Mouse (Mus musculus): Measurements from ENCODE around the gene Cdip1.
"Not testable (repeated sequence)": the region's sequence is repeated elsewhere in the genome, so short reads cannot be mapped to it uniquely, and the experiment has no call there.

Cdip1 gene

GRCm38 (mm10) chr16:4789810-4790559, at the start of gene Cdip1:
Gene Cdip1 (minus strand): TSS chr16:4790292.
- in situ Hi-C loops (cut with MboI), result no loop called here

- in situ Hi-C loops (cut with MboI), result no loop called here
Measured at GRCm38 (mm10) chr16:4839552-4839951, 49.5 kb upstream of the Cdip1 start.

- in situ Hi-C loops (cut with MboI), result no loop called here
Measured at GRCm38 (mm10) chr16:4837631-4838030, 47.5 kb upstream of the Cdip1 start.

GRCm38 (mm10) chr16:4835191-4835590, 45.1 kb upstream of the Cdip1 start, which contains the start of gene 4930562C15Rik:
Gene 4930562C15Rik (plus strand): TSS chr16:4835416.
- in situ Hi-C loops (cut with MboI), result no loop called here

- in situ Hi-C loops (cut with MboI), result no loop called here
Measured at GRCm38 (mm10) chr16:4833858-4834257, 43.8 kb upstream of the Cdip1 start.

- in situ Hi-C loops (cut with MboI), result no loop called here
Measured at GRCm38 (mm10) chr16:4831650-4832419, 41.7 kb upstream of the Cdip1 start.

DNA sequence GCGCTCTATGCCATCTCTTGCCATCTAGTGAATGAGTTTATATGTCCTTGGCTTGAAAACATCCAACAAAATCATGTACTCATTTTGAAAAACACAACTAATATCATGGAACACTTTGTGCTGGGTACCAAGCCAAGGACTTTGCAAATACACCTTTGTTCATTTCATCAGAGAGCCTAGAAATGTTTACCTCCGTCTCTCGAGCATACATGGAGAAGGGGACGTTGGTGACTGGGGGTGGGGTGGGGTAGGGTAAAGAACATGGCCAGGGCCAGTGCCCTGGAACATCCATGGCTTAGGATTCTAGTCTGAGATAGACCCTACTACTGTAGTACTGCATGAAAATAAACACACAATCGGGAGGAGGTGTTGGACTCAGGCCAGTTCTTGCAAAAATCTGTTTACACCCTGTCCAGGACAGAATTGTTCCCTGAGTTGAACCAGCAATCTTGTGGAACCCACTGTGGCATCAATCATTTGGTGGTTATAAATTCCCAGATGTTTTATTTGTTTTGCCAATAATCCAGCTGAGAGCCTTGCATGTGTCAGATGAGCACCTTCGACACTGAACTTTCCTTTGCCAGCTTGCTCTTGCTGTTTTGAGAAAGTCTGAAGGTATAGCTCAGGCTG, 39.3 kb upstream of the Cdip1 start:
- in situ Hi-C loops (cut with MboI), result no loop called here

- in situ Hi-C loops (cut with MboI), result no loop called here
Measured at GRCm38 (mm10) chr16:4827639-4828038, 37.5 kb upstream of the Cdip1 start.

- in situ Hi-C loops (cut with MboI), result not testable (repeated sequence)
Measured at GRCm38 (mm10) chr16:4824466-4824865, 34.4 kb upstream of the Cdip1 start.

DNA sequence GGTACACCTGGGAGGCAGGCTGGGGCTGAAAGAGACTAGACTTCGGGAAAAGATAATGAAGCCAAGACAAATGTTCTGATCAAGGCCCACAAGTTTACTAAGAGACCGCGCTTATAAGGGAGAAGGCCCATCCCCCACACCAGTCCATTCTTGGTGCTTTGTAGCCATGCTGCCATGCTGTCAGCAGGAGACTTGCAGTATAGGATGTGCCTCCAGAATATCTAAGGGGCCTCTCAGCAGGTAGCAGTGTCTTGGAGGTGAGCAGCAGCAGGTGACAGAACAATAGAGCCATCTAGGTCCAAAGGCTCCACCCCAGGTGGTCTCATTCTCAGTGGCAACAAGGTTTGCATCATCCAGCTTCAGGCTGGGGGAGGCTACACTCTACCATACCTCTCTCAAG, 28.3 kb upstream of the Cdip1 start:
- in situ Hi-C loops (cut with MboI), result no loop called here

GRCm38 (mm10) chr16:4796631-4797030, 6.5 kb upstream of the Cdip1 start:
- in situ Hi-C loops (cut with MboI), result no loop called here

GRCm38 (mm10) chr16:4791332-4791731, 1.2 kb upstream of the Cdip1 start:
- in situ Hi-C loops (cut with MboI), result no loop called here

GRCm38 (mm10) chr16:4789311-4789768, 752 bp downstream of the Cdip1 start:
- in situ Hi-C loops (cut with MboI), result no loop called here

- in situ Hi-C loops (cut with MboI), result no loop called here
Measured at GRCm38 (mm10) chr16:4788176-4788575, 1.9 kb downstream of the Cdip1 start.

DNA sequence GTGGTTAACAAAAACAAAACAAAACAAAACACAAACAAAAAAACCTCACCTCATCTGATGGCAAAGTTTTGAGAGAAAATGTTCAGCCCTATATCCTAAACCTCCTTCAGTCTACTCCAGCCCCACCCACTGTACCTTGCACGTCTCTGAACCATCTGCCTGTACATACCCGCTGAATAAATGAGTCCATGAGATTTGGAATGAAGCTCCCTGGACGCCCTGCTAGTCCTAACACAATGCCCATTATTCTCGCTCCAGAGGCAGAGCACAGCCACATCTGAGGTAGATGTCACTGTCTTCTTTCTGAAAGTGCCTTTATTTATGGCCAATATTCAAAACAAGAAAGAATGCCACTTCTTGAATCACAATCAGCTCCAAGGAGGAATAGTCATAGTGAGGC, 4.4 kb downstream of the Cdip1 start:
- in situ Hi-C loops (cut with MboI), result no loop called here

GRCm38 (mm10) chr16:4782515-4782914, 7.6 kb downstream of the Cdip1 start:
- in situ Hi-C loops (cut with MboI), result no loop called here

- in situ Hi-C loops (cut with MboI), result no loop called here
Measured at GRCm38 (mm10) chr16:4781524-4782196, 8.4 kb downstream of the Cdip1 start.

DNA sequence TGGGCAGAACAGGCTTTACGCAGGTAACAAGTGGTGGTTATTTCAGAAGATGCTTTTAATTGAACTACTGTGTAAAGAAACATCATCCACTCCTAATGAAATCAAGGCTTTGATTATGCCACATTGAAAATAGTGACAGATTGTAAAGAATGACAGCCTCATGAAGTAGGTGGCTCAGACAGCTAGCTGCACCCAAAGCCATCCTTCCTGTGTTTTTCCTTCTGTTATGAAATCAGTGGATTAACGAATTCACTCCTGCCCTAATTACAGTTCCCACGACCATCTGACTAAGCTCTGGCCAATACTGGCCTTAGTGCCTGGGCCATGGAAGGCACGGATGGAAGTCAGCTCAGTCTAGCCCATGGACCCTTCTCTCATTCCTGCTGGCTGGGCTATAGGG, 11.2 kb downstream of the Cdip1 start:
- in situ Hi-C loops (cut with MboI), result no loop called here

GRCm38 (mm10) chr16:4777905-4778609, 12.0 kb downstream of the Cdip1 start:
- in situ Hi-C loops (cut with MboI), result no loop called here

DNA sequence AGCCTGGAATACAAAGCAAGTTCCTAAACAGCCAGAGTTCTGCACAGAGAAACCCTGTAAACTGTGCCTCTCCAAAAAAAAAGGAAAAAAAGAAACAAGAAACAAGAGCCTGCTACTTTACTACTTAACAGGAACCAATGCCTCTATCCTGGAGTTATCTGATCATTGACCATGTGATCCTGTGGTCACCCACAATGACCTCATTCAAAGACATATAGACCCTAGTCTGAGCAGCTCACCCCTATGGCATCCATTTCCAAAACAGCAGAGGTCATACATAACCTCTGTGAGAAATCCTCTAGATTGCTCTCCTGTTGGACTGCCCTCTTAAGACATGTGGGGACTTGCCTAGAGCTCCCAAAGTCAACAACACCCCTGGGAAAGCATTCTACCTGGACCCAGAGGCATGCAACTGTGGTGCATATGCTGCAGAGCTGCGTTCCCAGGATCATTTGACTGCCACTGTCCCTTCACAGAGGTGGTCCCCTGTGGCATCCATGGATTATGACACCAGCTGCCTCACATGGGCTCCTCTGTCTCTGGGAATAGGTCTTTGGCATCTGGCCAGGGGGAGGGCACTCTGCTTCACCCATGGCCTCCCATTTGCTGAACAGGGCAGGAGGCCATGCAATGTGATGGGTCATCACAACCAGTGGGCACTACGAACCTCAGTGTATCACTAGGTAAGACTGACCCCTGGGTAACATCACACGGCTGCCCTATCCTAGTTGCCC, 12.8 kb downstream of the Cdip1 start:
- in situ Hi-C loops (cut with MboI), result no loop called here
